Mouse (Mus musculus) cerebellum, adult 2 months (tissue): ENCODE data around the gene Pgpep1.

Source experiments
- CTCF ChIP-seq: fragments of 200-500 bp; IDR thresholded peaks from 2 replicates; pipeline ENCODE4 v1.5.1; 2011; ENCODE audit warnings: low read depth, mild to moderate bottlenecking, control low read depth, low read length, moderate library complexity, borderline replicate concordance; ENCODE audit not compliant: insufficient read depth
- POLR2A ChIP-seq: fragments of 200-500 bp; IDR thresholded peaks from 2 replicates; pipeline ENCODE4 v1.6.1; 2011; ENCODE audit warnings: low read length, control low read depth, borderline replicate concordance; ENCODE audit not compliant: insufficient read depth

- TF ChIP-seq CTCF = no peak
- no peak for TF ChIP-seq POLR2A
Observed at GRCm38 (mm10) chr8:70597417-70598272, 62.5 kb downstream of the Pgpep1 start.
